Mouse (Mus musculus) liver, adult 10 weeks (tissue): ENCODE results near the gene Anapc11. TPM values are rescaled to one million over a fixed set of nuclear protein-coding genes. Genes with fewer than 3 reads are reported as not detected.

ENCODE experiments used
- polyA plus RNA-seq: library from polyadenylated mRNA; stranded (reverse); fragments of 350-450 nt; fragmentation: Illumina TruSeq; extraction: RNeasy Lipid Tissue Mini Kit (QIAGEN cat#74804); gene quantifications from one replicate; pipeline ENCODE4 v1.2.3, GENCODE M21; 2014; ENCODE audit warnings: low read depth, low replicate concordance

Anapc11 gene
- 5.2 TPM for polyA plus RNA-seq

GRCm38 (mm10) chr11:120598283-120598989 lies at the start of gene Anapc11, which contains the start of gene Alyref:
Anapc11 (plus strand) TSS chr11:120598421.
Alyref (minus strand) TSS chr11:120598365.

GRCm38 (mm10) chr11:120549168-120549945 lies 48.9 kb upstream of the Anapc11 start, which contains the start of gene Mcrip1:
Mcrip1 (minus strand) TSS chr11:120549727.

GRCm38 (mm10) chr11:120550810-120551440 lies 47.3 kb upstream of the Anapc11 start, which contains the start of gene Ppp1r27:
Ppp1r27 (minus strand) TSS chr11:120551132.

DNA sequence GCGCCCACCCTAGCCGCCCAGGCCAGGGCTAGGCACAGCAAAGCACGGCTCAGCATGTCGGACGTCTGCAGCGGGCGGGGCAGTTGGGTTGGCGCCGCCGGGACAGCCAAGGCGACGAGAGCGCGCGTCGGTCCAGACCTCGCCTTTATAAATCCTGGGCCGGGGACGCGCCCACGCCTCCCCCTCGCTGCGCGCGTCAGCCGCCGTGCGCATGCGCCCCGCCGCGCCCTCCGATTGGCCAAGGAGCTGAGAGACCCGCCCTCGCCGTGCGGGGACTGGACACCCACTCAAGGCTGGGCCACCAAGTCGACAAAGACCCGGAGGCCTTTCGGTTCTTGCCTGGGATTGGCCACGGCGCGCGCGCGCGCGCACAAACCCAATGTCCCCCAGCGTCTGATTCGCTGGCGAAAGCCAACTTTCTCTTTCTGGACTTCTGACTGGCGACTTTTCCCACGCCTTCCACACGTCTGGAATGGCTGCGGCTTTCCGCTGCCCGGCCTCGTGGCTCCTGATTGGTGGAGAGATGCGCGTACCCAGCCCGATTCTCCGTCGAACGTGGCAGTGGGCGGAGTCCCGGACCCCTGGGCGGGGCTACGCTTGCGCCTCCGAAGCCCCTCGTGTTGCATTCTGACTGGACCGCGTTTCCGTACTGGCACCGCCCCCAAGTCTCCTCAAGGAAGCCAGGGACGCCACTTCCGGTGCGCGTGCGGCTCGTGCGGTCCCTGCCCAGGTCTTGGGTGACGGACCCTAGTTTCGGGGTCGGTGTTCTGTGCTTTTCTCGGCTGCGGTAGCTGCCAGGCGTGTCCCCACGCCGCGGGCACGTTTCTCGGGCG lies 25.3 kb upstream of the Anapc11 start, which contains the start of gene P4hb:
Gene P4hb (minus strand): TSS at position 502 of the 833 bp plus-strand sequence.

GRCm38 (mm10) chr11:120581490-120582267 lies 16.5 kb upstream of the Anapc11 start, which contains the start of gene Arhgdia:
Arhgdia (minus strand) TSS chr11:120581624.

DNA sequence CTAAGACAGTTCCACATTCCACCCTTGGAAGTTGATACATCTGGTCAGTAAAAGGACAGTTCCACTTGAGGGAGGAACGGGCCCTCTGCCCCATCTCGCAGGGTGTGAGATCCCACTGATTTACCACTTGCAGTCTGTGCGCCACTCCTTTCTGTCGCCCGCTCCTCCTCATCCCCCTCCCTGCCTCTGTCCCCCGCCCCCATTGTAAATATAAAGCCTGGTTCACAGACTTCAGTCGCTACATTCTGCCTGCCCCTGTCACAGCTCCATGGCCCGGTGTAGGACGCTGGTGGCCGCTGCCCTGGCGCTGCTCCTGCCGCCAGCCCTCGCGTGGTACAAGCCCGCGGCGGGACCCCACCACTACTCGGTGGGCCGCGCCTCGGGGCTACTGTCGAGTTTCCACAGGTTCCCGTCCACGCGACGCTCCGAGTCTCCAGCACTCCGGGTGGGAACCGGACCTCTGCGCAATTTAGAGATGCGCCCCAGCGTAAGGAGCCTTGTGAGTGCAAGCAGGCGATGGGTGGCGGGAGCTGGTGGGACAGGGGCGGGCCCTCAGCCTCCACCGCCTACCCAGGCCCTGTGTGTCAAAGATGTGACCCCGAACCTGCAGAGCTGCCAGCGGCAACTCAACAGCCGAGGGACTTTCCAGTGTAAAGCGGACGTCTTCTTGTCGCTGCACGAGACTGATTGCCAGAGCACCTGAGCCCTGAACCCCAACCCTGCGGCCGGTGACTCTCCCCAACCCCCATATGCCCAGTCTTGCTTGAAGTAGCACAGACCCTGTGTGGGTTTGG lies 10.2 kb downstream of the Anapc11 start, which contains the start of gene Npb:
Gene Npb (plus strand): TSS at position 237 of the 794 bp plus-strand sequence.

GRCm38 (mm10) chr11:120617519-120618112 lies 19.4 kb downstream of the Anapc11 start, which contains the start of gene Pcyt2:
Pcyt2 (minus strand) TSS chr11:120617936.

DNA sequence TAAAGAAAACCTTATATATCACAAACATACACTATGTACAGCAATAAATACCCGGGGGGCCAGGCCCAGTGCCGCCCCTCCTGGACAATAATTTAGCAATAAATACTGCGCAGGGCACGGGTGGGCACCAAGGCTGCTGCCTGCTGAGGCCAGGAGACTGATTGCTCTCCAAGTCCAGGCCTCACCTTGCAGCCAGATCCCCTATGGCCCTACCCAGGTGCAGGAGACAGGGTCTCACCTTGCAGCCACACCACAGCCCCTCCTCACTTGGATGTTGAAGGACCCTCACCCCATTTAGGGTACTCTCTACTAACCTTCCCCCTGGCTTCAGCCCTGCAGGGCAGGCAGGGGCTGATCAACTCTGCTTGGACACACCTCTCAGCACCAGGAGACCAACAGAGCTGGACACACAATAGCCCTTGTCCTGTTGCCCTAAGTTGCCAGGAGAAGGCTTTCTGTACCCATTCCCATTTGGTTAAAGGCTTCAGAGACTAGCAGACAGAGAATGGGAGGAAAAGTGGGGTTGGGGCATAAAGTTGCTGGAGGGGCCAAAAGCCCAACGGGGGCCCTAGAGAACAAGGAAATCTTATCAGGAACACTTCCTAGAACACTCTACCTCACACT lies 27.0 kb downstream of the Anapc11 start, which contains the start of gene Sirt7:
Gene Sirt7 (minus strand): TSS at position 89 of the 624 bp plus-strand sequence.

DNA sequence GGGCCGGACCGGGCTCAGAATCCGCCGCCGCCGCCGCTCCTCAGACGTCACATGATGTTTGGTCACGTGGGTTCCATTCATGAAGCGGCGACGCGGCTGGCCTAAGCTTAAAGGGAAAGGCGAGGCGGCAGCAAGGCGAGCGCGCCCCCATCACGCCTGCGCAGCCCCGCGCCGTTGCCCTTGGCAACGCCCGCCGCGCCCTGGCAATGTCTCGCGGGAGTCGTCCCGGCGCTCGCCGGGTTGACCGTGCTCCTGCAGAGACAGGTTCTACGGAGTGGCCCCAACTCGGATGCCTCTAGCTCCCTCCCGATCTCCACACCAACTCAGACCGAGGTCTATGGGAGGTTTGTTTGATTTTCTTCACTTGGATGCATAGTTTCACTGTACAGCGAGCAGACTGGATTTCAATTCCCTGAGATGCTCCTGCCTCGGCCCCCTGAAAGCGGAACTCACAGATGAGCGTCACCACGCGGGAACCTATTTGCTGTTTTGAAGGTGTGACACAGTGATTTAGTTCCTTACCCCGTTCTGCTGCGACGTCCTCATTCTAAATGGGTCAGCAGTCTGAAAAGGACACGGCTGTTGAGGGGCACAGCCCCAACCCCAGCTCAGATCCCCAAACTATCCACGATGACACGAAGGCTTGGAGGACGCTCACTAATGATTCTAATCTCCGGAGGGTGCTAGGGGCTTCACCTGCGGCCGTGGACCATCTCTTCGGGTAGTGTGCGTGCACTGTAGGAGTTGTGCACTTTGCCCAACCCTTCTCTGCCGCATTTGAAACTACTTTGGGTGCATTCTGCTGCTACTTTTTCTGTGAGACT lies 35.5 kb downstream of the Anapc11 start, which contains the start of gene Mafg:
Gene Mafg (minus strand): TSS at position 81 of the 824 bp plus-strand sequence.

GRCm38 (mm10) chr11:120643601-120643987 lies 45.4 kb downstream of the Anapc11 start, which contains the start of gene Pycr1:
Pycr1 (minus strand) TSS chr11:120643769.

DNA sequence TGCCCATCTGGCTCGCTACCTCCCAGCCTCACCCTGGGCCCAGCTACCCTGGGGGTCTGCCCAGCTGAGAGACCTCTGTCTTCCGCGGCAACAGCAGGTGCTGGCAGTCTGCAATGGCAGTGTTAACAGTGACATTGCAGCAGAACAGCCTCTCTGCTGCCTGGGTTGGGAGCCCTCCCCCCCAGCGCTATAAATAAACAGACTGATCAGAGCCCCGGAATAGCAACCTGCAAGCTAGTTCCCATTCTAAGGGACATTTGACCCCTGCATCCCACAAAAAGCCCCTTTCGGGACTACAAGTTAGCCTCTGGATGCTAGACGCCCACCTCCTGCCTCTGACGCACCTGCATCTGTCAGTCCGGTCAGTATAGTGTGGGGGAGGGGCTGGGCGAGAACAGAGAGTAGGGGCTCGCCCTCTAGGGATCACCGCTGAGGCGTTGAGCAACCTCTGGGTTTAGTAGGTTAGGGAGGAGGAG lies 49.8 kb downstream of the Anapc11 start, which contains the start of gene Myadml2:
Gene Myadml2 (minus strand): TSS at position 158 of the 476 bp plus-strand sequence.

Other genes starting within 250 kb of the Anapc11 start
- gene Actg1, start 249.9 kb upstream of the Anapc11 start, polyA plus RNA-seq, result 121 TPM
- gene Fscn2, start 236.9 kb upstream of the Anapc11 start, polyA plus RNA-seq, result not detected
- not detected for gene Faap100, start 219.7 kb upstream of the Anapc11 start, polyA plus RNA-seq
- 20.5 TPM for gene Nploc4, start 160.7 kb upstream of the Anapc11 start, polyA plus RNA-seq
- gene Tspan10, start 155.8 kb upstream of the Anapc11 start, polyA plus RNA-seq, result not detected
- gene Pde6g, start 144.9 kb upstream of the Anapc11 start, polyA plus RNA-seq, result not detected
- 0.56 TPM for gene Oxld1, start 140.4 kb upstream of the Anapc11 start, polyA plus RNA-seq
- 5.4 TPM for gene Ccdc137, start 140.3 kb upstream of the Anapc11 start, polyA plus RNA-seq
- 6.2 TPM for gene Arl16, start 130.8 kb upstream of the Anapc11 start, polyA plus RNA-seq
- 8.1 TPM for gene Mrpl12, start 113.8 kb upstream of the Anapc11 start, polyA plus RNA-seq
- gene Slc25a10, start 106.6 kb upstream of the Anapc11 start, polyA plus RNA-seq, result 5.5 TPM
- gene Gcgr, start 67.7 kb upstream of the Anapc11 start, polyA plus RNA-seq, result 16.2 TPM
- 1.0 TPM for gene Mcrip1, start 48.7 kb upstream of the Anapc11 start, polyA plus RNA-seq
- not detected for gene Ppp1r27, start 47.3 kb upstream of the Anapc11 start, polyA plus RNA-seq
- 507 TPM for gene P4hb, start 25.2 kb upstream of the Anapc11 start, polyA plus RNA-seq
- 9.6 TPM for gene Arhgdia, start 16.8 kb upstream of the Anapc11 start, polyA plus RNA-seq
- gene Alyref, start 56 bp upstream of the Anapc11 start, polyA plus RNA-seq, result 8.3 TPM
- gene Npb, start 10.1 kb downstream of the Anapc11 start, polyA plus RNA-seq, result not detected
- 110 TPM for gene Pcyt2, start 19.5 kb downstream of the Anapc11 start, polyA plus RNA-seq
- gene Sirt7, start 26.8 kb downstream of the Anapc11 start, polyA plus RNA-seq, result 8.9 TPM
- 13.1 TPM for gene Mafg, start 35.2 kb downstream of the Anapc11 start, polyA plus RNA-seq
- gene Pycr1, start 45.3 kb downstream of the Anapc11 start, polyA plus RNA-seq, result not detected
- not detected for gene Myadml2, start 49.7 kb downstream of the Anapc11 start, polyA plus RNA-seq
- 1.4 TPM for gene Notum, start 62.8 kb downstream of the Anapc11 start, polyA plus RNA-seq
- gene Aspscr1, start 74.6 kb downstream of the Anapc11 start, polyA plus RNA-seq, result 5.6 TPM
- gene Cenpx, start 115.3 kb downstream of the Anapc11 start, polyA plus RNA-seq, result 4.1 TPM
- gene Lrrc45, start 115.5 kb downstream of the Anapc11 start, polyA plus RNA-seq, result 0.16 TPM
- not detected for gene Rac3, start 123.0 kb downstream of the Anapc11 start, polyA plus RNA-seq
- 13.1 TPM for gene Dcxr, start 128.9 kb downstream of the Anapc11 start, polyA plus RNA-seq
- gene Cbr2, start 133.7 kb downstream of the Anapc11 start, polyA plus RNA-seq, result not detected
- gene Hmga1b, start 164.4 kb downstream of the Anapc11 start, polyA plus RNA-seq, result not detected
- 0.87 TPM for gene Rfng, start 185.8 kb downstream of the Anapc11 start, polyA plus RNA-seq
- gene Gps1, start 185.9 kb downstream of the Anapc11 start, polyA plus RNA-seq, result 8.5 TPM
- gene Dus1l, start 198.0 kb downstream of the Anapc11 start, polyA plus RNA-seq, result 16.2 TPM
- 6.6 TPM for gene Fasn, start 226.1 kb downstream of the Anapc11 start, polyA plus RNA-seq